Mouse (Mus musculus) CH12.LX (cell line): Measurements from ENCODE around the gene Zdhhc11. TPM values are rescaled to one million over a fixed set of nuclear protein-coding genes. Genes with fewer than 3 reads are reported as not detected.

ENCODE experiments used
- DNase-seq: peaks from one replicate; pipeline ENCODE4 v3.0.0-alpha.2; 2013; ENCODE audit errors: extremely low read depth
- H3K27ac ChIP-seq: 2 replicates; pipeline ENCODE4 v1.5.1; 2012; ENCODE audit warnings: low read depth, mild to moderate bottlenecking, control low read depth, moderate library complexity; ENCODE audit not compliant: insufficient read depth
- H3K27me3 ChIP-seq: replicated peaks from 2 replicates; pipeline ENCODE3; 2012; ENCODE audit warnings: inconsistent platforms
- H3K36me3 ChIP-seq, 2 experiments: replicated peaks in 1 of 2; 2 replicates each; pipeline versions ENCODE3 to v1.6.1; 2012; ENCODE audit warnings: inconsistent platforms in 1 of 2, low read length in 1 of 2, mild to moderate bottlenecking in 1 of 2, mixed read lengths in 1 of 2, moderate library complexity in 1 of 2; ENCODE audit not compliant: control insufficient read depth in 1 of 2, insufficient read depth in 1 of 2
- H3K4me1 ChIP-seq, 2 experiments: 2 replicates each; pipeline ENCODE4 v1.6.1; 2012; ENCODE audit warnings: inconsistent platforms in 1 of 2, moderate library complexity in 1 of 2; ENCODE audit not compliant: insufficient read depth in 2 of 2, control insufficient read depth in 1 of 2
- H3K4me2 ChIP-seq: 2 replicates; pipeline ENCODE4 v1.6.1; 2012; ENCODE audit warnings: low read depth, mild to moderate bottlenecking, control low read depth; ENCODE audit not compliant: poor library complexity, insufficient read depth, severe bottlenecking
- H3K4me3 ChIP-seq, 3 experiments: fragments of 150-350 bp in 1 of 3; sonication (generic) in 1 of 3; replicated peaks in 1 of 3; 2 replicates each; pipeline versions ENCODE3 to v1.5.1; 2011 to 2012; ENCODE audit warnings: low read depth in 2 of 3, low read length in 2 of 3, mild to moderate bottlenecking in 2 of 3, moderate library complexity in 2 of 3, control low read depth in 1 of 3, improper control_type of control experiment in 1 of 3, inconsistent platforms in 1 of 3, mixed read lengths in 1 of 3; ENCODE audit not compliant: poor library complexity in 1 of 3
- H3K79me2 ChIP-seq: replicated peaks from 2 replicates; pipeline ENCODE4 v1.6.1; 2012; ENCODE audit warnings: mild to moderate bottlenecking, moderate library complexity; ENCODE audit not compliant: control insufficient read depth, poor library complexity, insufficient read depth, severe bottlenecking; ENCODE audit errors: extremely low read depth
- H3K9ac ChIP-seq: 2 replicates; pipeline ENCODE4 v1.6.1; 2012; ENCODE audit warnings: low read depth, mild to moderate bottlenecking, control low read depth, moderate library complexity; ENCODE audit not compliant: insufficient read depth
- H3K9me3 ChIP-seq: replicated peaks from 2 replicates; pipeline ENCODE3; 2012; ENCODE audit warnings: low read length, inconsistent platforms, mixed read lengths
- BHLHE40 ChIP-seq: IDR thresholded peaks from 2 replicates; pipeline ENCODE4 v1.6.1; 2011; ENCODE audit warnings: mild to moderate bottlenecking, low read depth, low read length, improper control_type of control experiment
- CHD1 ChIP-seq: IDR thresholded peaks from 2 replicates; pipeline ENCODE4 v1.6.1; 2012; ENCODE audit warnings: low read depth, low read length, improper control_type of control experiment, inconsistent platforms
- CHD2 ChIP-seq: IDR thresholded peaks from 2 replicates; pipeline ENCODE4 v1.6.1; 2011; ENCODE audit warnings: low read length, improper control_type of control experiment
- E2F4 ChIP-seq: IDR thresholded peaks from 2 replicates; pipeline ENCODE4 v1.6.1; 2011; ENCODE audit warnings: low read depth, low read length, improper control_type of control experiment; ENCODE audit not compliant: insufficient replicate concordance
- ELF1 ChIP-seq: IDR thresholded peaks from 2 replicates; pipeline ENCODE4 v1.6.1; 2014; ENCODE audit warnings: low read depth, mild to moderate bottlenecking, inconsistent platforms, low read length, improper control_type of control experiment
- EP300 ChIP-seq: IDR thresholded peaks from 2 replicates; pipeline ENCODE4 v1.6.1; 2011; ENCODE audit warnings: low read length, improper control_type of control experiment
- ETS1 ChIP-seq: conservative IDR thresholded peaks from 2 replicates; pipeline ENCODE4 v1.6.1; 2012; ENCODE audit warnings: low read depth, mild to moderate bottlenecking, inconsistent platforms, low read length, improper control_type of control experiment, moderate library complexity
- GABPA ChIP-seq: IDR thresholded peaks from 2 replicates; pipeline ENCODE4 v1.6.1; 2012; ENCODE audit warnings: low read depth, low read length, improper control_type of control experiment, inconsistent platforms; ENCODE audit not compliant: insufficient replicate concordance
- HCFC1 ChIP-seq: IDR thresholded peaks from 2 replicates; pipeline ENCODE4 v1.6.1; 2012; ENCODE audit warnings: low read depth, mild to moderate bottlenecking, inconsistent platforms, low read length, improper control_type of control experiment
- JUN ChIP-seq: IDR thresholded peaks from 2 replicates; pipeline ENCODE4 v1.6.1; 2011; ENCODE audit warnings: low read depth, mild to moderate bottlenecking, low read length, improper control_type of control experiment, moderate library complexity; ENCODE audit not compliant: insufficient read depth
- MAFK ChIP-seq: IDR thresholded peaks from 2 replicates; pipeline ENCODE4 v1.6.1; 2011; ENCODE audit warnings: low read length, improper control_type of control experiment; ENCODE audit not compliant: insufficient replicate concordance
- MAX ChIP-seq: IDR thresholded peaks from 2 replicates; pipeline ENCODE4 v1.6.1; 2011; ENCODE audit warnings: low read length, improper control_type of control experiment
- MAZ ChIP-seq: IDR thresholded peaks from 2 replicates; pipeline ENCODE4 v1.6.1; 2012; ENCODE audit warnings: low read depth, mild to moderate bottlenecking, inconsistent platforms, low read length, improper control_type of control experiment, moderate library complexity
- MEF2A ChIP-seq: IDR thresholded peaks from 2 replicates; pipeline ENCODE4 v1.6.1; 2014; ENCODE audit warnings: low read depth, mild to moderate bottlenecking, inconsistent platforms, low read length, improper control_type of control experiment, borderline replicate concordance
- MXI1 ChIP-seq: IDR thresholded peaks from 2 replicates; pipeline ENCODE4 v1.6.1; 2011; ENCODE audit warnings: mild to moderate bottlenecking, low read depth, low read length, improper control_type of control experiment
- NELFE ChIP-seq: IDR thresholded peaks from 2 replicates; pipeline ENCODE4 v1.6.1; 2011; ENCODE audit warnings: low read depth, low read length, improper control_type of control experiment
- NRF1 ChIP-seq: IDR thresholded peaks from 2 replicates; pipeline ENCODE4 v1.6.1; 2014; ENCODE audit warnings: low read depth, mild to moderate bottlenecking, inconsistent platforms, low read length, improper control_type of control experiment, moderate library complexity
- PAX5 ChIP-seq: IDR thresholded peaks from 2 replicates; pipeline ENCODE4 v1.6.1; 2012; ENCODE audit warnings: low read length, inconsistent platforms, mixed read lengths
- POLR2A ChIP-seq: IDR thresholded peaks from 2 replicates; pipeline ENCODE4 v1.6.1; 2011; ENCODE audit warnings: low read depth, mild to moderate bottlenecking, improper control_type of control experiment, low read length
- POLR2AphosphoS2 ChIP-seq: IDR thresholded peaks from 2 replicates; pipeline ENCODE4 v1.6.1; 2011; ENCODE audit warnings: low read depth, low read length, improper control_type of control experiment
- RAD21 ChIP-seq: IDR thresholded peaks from 2 replicates; pipeline ENCODE4 v1.6.1; 2011; ENCODE audit warnings: low read depth, mild to moderate bottlenecking, low read length, improper control_type of control experiment, moderate library complexity
- RCOR1 ChIP-seq: conservative IDR thresholded peaks from 2 replicates; pipeline ENCODE4 v1.6.1; 2012; ENCODE audit warnings: low read depth, mild to moderate bottlenecking, inconsistent platforms, low read length, improper control_type of control experiment
- SMC3 ChIP-seq: IDR thresholded peaks from 2 replicates; pipeline ENCODE4 v1.6.1; 2011; ENCODE audit warnings: low read depth, low read length, improper control_type of control experiment
- TBP ChIP-seq: conservative IDR thresholded peaks from 2 replicates; pipeline ENCODE4 v1.6.1; 2011; ENCODE audit warnings: low read depth, low read length, improper control_type of control experiment
- TCF12 ChIP-seq: IDR thresholded peaks from 2 replicates; pipeline ENCODE4 v1.6.1; 2014; ENCODE audit warnings: low read depth, mild to moderate bottlenecking, inconsistent platforms, low read length, improper control_type of control experiment
- UBTF ChIP-seq: IDR thresholded peaks from 2 replicates; pipeline ENCODE4 v1.6.1; 2012; ENCODE audit warnings: low read depth, mild to moderate bottlenecking, inconsistent platforms, low read length, improper control_type of control experiment, moderate library complexity
- USF1 ChIP-seq: IDR thresholded peaks from 2 replicates; pipeline ENCODE4 v1.6.1; 2014; ENCODE audit warnings: low read depth, mild to moderate bottlenecking, inconsistent platforms, low read length, improper control_type of control experiment
- ZKSCAN1 ChIP-seq: IDR thresholded peaks from 2 replicates; pipeline ENCODE4 v1.6.1; 2012; ENCODE audit warnings: low read depth, inconsistent platforms, low read length, improper control_type of control experiment, borderline replicate concordance
- ZMIZ1 ChIP-seq: IDR thresholded peaks from 2 replicates; pipeline ENCODE4 v1.6.1; 2012; ENCODE audit warnings: low read depth, mild to moderate bottlenecking, inconsistent platforms, low read length, improper control_type of control experiment
- ZNF384 ChIP-seq: IDR thresholded peaks from 2 replicates; pipeline ENCODE4 v1.6.1; 2012; ENCODE audit warnings: low read depth, low read length, improper control_type of control experiment, inconsistent platforms
- dilution Hi-C: fragments of 300-500 bp; cut with MboI; formaldehyde crosslinking; loops from 2 replicates; pipeline ENCODE4 v1.14.3; 2020; ENCODE audit warnings: low sequenced_read_pairs; ENCODE audit not compliant: extremely low pct_unique_long_range_greater_than_20kb, extremely low pct_ligation_motif_present
- in situ Hi-C: fragments of 300-500 bp; cut with MboI; formaldehyde crosslinking; loops from 3 replicates; pipeline ENCODE4 v1.14.3; 2019; ENCODE audit warnings: low sequenced_read_pairs, low pct_ligation_motif_present, low pct_unique_long_range_greater_than_20kb, mixed read lengths
- polyA plus RNA-seq: library from polyadenylated mRNA; unstranded; fragments of >175 nt; gene quantifications from 2 replicates; pipeline ENCODE4 v1.2.1, GENCODE M21; 2012; ENCODE audit warnings: low read depth; ENCODE audit not compliant: insufficient read length
- total RNA-seq, 2 experiments: library from RNA; depleted of rRNA; stranded (reverse); fragments of 300-350 nt in 1 of 2; fragments of >200 nt in 1 of 2; gene quantifications; 2 replicates each; pipeline ENCODE4 v1.2.3; 2012 to 2014

The Zdhhc11 gene
- total and polyA plus RNA-seq, 3 experiments = not detected

GRCm38 (mm10) chr13:73936938-73937320 lies 26.7 kb upstream of the Zdhhc11 start:
- H3K4me3 ChIP-seq = peak overlapping the region; percentile 88 to 96 (median 92)
- peak overlapping the region; percentile 94 for H3K27ac ChIP-seq
- peak overlapping the region; percentile 75 for H3K9ac ChIP-seq
- no peaks in the 10 kb centered on the region for H3K27me3 ChIP-seq
- peaks cover 15% of the 10 kb centered on the region for H3K79me2 ChIP-seq
- in situ Hi-C loops (no loop called here), dilution Hi-C loops (no loop called here)
- H3K36me3 ChIP-seq = peaks cover 28 to 52% of the 10 kb centered on the region in 2 experiments
- H3K9me3 ChIP-seq = no peaks in the 10 kb centered on the region
- no peak for TF ChIP-seq UBTF
- no peak for TF ChIP-seq GABPA
- no peak for TF ChIP-seq MAZ
- TF ChIP-seq MXI1 = no peak
- no peak for TF ChIP-seq TBP
- TF ChIP-seq NELFE = no peak
- no peak for TF ChIP-seq BHLHE40
- TF ChIP-seq CHD2 = no peak
- no peak for TF ChIP-seq TCF12
- TF ChIP-seq SMC3 = no peak
- DNase-seq = no peak
- peaks cover 0 to 30% of the 10 kb centered on the region in 2 experiments; a peak in 2 of 4 replicates for H3K4me1 ChIP-seq
- H3K4me2 ChIP-seq = peak overlapping the region; percentile 90

GRCm38 (mm10) chr13:73937321-73938176 lies 26.1 kb upstream of the Zdhhc11 start, which contains the start of the genes Trip13 and Brd9:
Gene Trip13, minus strand, starts transcription at chr13:73937784.
Gene Brd9, plus strand, starts transcription at chr13:73937811.
- Histone ChIP-seq H3K4me1 (peaks cover 0 to 30% of the 10 kb centered on the region in 2 experiments; a peak in 2 of 4 replicates), H3K27ac (peak within 1 kb of the TSS; percentile 94), H3K27me3 (no peaks in the 10 kb centered on the region), H3K4me3 (peak within 1 kb of the TSS; percentile 88 to 96 (median 92)), H3K9ac (peak within 1 kb of the TSS; percentile 75), H3K9me3 (no peaks in the 10 kb centered on the region), H3K4me2 (peak within 1 kb of the TSS; percentile 90), H3K36me3 (peaks cover 30 to 52% of the 10 kb centered on the region in 2 experiments), H3K79me2 (peaks cover 15% of the 10 kb centered on the region)
- dilution Hi-C loops = no loop called here
- DNase-seq = peak; percentile 89
- in situ Hi-C loops = no loop called here
- TF ChIP-seq EP300 (no peak), MEF2A (no peak), MAX (peak; percentile 84; the same call in 1 of the 2 replicates), MAFK (no peak), USF1 (no peak), JUN (no peak), POLR2A (peak; percentile 82), PAX5 (no peak), SMC3 (no peak), HCFC1 (peak; percentile 89), ZKSCAN1 (no peak), RAD21 (no peak), ZNF384 (no peak), ZMIZ1 (peak; percentile 38; the same call in 1 of the 2 replicates), NELFE (peak; percentile 74), CHD1 (no peak), NRF1 (peak; percentile 59; the same call in 1 of the 2 replicates), ELF1 (peak; percentile 87), TBP (0 out of 2 replicates have a peak, but pooled peaks have one; percentile 69), UBTF (no peak), E2F4 (peak; percentile 74; the same call in 1 of the 2 replicates), ETS1 (no peak), GABPA (no peak), RCOR1 (no peak), MAZ (peak; percentile 95), POLR2AphosphoS2 (no peak)
